Mouse (Mus musculus): ENCODE measurements around the gene Hoxd12. TPM values are rescaled to one million over a fixed set of nuclear protein-coding genes. Genes with fewer than 3 reads are reported as not detected.

Gene Hoxd12
- polyA plus RNA-seq, 2 experiments from 2014 or later: not detected

DNA sequence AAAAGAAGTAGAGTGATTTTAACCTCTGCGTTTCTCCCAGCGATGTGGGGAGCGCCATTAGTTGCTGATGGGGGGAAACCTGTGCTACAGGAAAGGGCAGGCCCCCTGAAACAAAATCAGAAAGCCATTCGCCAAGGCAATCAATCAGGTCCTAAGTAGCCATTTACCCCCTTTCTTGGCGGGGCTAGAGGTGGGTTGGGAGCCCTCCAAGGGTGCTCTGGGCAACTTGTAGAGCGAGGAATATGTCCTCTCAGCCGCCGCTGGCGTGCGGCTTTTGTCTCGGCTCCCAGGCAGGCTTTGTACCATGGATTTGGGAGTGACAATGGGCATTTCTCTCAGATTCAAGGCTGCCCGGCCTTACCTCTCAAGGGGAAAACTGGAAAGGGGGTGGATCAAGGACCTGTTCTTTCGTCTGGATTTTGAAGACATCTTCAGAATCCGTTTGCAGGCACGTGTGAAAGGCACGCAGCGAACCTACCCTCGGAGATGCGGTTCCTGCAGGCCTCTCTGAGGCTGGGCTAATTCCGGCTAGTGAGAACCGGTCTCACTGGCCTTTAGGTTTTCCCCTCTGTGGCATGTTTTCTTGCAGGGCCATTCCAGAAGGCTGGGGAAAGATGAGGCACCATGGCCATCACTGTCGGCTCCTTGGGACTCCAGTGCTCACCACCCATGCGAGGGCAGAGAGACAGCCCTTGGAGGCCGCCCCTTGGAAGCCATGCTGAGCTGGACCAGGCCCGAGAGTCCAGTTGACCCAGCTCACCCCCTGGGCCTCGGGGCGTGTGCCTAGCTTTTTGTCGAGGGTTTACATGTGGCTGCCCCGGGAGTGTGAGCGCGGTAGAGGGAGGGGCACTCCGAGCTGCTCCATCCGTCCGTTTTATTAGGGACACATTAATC lies 21.9 kb downstream of the Hoxd12 start:
- no peak for ATAC-seq

- ATAC-seq: peak; percentile 28
These were observed 22.8 kb downstream of the Hoxd12 start, which contains the start of gene Hoxd9 for GRCm38 (mm10) chr2:74697567-74698121. Hoxd9 (plus strand) TSS chr2:74697727.

DNA sequence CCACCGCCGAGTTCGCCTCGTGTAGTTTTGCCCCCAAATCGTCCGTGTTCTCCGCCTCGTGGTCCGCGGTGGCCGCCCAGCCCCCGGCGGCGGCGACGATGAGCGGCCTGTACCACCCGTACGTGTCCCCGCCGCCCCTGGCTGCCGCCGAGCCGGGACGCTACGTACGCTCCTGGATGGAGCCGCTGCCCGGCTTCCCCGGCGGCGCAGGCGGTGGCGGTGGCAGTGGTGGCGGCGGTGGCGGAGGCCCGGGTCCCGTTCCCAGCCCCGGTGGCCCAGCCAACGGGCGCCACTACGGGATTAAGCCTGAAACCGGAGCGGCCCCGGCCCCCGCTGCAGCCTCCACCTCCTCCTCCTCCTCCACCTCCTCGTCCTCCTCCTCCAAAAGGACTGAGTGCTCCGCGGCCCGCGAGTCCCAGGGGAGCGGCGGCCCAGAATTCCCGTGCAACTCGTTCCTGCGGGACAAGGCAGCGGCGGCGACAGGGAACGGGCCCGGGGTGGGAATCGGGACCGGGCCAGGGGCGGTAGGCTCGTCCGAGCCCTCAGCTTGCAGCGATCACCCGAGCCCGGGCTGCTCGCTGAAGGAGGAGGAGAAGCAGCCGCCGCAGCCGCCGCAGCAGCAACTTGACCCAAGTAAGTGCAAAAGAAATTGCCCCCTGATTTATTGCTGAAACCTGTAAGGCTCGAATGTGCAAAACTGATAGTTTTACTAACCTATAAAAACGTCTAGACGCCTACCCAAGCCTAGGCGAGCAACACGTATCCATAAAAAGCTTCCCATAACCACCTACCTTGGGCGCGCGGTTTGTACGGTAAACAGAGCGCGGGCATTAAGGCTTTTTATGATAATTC lies 23.6 kb downstream of the Hoxd12 start:
- no peak for ATAC-seq

DNA sequence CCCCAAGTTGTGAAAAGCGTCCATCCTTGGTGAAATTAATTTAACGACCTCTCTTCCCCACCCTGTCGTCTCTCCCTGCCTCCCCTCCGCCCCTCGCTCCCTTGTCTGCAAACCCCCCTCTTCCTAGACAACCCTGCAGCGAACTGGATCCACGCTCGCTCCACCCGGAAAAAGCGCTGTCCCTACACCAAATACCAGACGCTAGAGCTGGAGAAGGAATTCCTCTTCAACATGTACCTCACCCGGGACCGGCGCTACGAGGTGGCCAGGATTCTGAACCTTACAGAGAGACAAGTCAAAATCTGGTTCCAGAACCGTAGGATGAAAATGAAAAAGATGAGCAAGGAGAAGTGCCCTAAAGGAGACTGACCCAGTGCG lies 24.2 kb downstream of the Hoxd12 start:
- ATAC-seq: no peak

GRCm38 (mm10) chr2:74699664-74700545 lies 25.1 kb downstream of the Hoxd12 start:
- no peak for ATAC-seq

DNA sequence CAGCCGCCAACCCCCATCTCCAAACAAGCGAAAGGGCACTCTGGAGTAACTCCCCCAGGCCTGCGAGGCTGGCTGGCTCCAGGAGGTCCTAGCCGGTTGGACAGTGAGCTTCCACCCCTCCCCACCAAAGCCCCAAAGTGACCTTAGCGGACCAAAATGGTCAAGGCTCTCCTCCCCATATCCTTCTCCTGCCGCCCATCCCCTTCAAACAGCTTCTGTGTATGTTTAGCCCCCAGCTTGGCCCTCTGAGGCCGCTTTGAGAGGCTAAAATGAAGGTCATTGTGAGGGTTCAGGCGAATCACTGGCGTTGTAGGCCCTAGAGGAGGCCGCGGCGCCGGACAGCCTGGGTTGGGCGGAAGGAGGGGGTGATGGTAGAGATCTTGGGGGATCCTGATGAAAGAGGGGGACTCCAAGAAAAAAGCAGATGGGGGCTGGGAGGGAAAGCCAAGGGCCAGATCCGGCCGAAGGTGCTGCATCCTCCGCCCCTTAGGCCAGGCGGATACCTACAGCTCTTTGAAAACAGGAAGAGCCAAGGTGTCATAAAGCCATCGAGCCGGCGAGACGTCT lies 25.8 kb downstream of the Hoxd12 start:
- ATAC-seq: no peak

DNA sequence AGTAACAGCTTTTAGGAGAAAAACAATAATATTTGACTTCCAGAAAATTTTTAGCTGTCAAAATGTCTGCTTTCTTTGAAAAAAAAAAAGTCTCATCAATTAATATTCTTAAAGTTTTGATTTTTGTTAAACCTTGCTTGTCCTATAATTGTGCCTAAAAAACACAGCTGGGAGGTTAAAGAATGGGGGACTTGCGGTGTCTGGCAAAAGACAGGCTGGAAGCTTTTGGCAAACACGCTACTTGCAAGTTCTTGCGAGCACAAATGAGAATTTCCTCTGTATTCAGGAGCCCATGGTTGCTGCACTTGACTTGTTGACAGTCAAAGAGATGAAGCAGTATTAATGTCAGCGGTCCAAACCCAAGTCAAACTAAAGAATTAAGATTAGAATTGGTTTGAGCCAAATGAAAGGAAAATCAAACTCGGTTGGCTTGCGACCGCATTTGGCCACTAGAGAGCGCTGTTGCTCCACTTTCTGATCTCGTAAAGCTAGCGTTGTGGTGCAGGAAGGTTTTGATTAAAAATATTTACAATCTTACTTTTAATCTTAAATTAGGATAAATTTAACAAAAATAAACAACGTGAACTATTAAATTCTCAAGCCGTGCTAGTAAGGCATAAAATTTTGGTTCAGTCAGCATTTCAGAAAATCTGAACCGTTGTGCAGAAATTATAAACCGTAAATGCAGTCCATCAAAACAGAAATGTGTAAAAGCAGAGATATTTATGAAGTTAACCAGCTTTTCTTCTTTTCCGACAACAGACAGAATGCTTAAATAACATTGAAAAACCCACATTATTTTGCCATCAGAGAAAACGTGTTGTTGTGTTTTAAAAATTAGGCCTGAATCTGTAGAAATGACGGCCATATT lies 27.4 kb downstream of the Hoxd12 start:
- ATAC-seq: no peak

GRCm38 (mm10) chr2:74702820-74703219 lies 28.0 kb downstream of the Hoxd12 start:
- ATAC-seq: no peak

DNA sequence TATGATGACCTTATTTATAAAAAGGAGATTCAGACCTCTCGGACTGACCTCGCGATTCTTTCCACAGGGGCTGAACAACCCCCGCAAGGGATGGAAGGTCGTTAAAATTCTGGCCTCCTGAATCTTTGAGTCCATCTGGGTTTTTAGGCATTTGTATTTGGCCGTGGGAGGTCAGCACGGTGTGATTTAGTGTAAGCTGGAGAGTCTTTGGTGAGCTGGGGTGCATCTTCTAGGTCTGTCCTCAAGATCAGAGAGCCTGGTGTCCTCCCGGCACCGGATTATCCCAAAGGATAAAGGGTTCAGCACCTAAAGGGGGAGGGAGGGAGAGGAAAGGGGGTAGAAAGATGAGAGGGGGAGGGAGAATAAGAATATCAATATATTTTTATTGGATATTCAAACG lies 28.5 kb downstream of the Hoxd12 start:
- no peak for ATAC-seq

DNA sequence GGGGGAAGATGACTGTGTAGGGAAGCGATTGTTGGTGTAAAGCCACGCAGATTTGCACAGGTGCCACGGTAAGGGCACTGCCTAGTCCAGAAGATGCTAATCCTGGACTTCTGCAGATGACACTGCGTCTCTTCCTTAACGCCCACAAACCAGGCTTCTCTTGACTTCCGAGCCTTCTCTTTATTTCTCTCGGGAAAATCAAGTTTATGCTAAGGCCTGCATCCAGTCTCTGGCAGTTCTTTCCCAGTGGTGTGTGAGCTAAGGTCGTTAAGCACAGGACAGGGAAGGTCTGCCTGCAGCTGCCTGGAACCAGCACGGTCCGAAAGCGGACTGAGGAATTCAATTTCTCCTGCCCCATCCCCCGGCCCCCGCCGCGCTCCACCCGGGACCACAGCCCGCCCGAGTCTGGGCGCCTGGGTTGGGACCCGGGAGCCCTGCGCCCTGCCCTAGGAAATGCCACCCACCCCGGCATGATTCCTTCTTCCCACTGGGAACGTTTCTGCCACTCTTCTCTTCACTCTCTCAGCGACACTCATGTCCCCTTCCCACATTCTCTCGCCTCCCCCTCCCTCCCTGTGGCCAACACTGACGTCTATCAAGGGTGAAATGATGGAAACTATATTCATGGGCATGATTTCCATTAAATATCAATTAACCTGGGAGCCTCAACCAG lies 29.0 kb downstream of the Hoxd12 start:
- no peak for ATAC-seq

- no peak for ATAC-seq
These were observed 29.7 kb downstream of the Hoxd12 start, which contains the start of gene Hoxd8 for GRCm38 (mm10) chr2:74704393-74704998. Hoxd8 (plus strand) TSS chr2:74704615.

DNA sequence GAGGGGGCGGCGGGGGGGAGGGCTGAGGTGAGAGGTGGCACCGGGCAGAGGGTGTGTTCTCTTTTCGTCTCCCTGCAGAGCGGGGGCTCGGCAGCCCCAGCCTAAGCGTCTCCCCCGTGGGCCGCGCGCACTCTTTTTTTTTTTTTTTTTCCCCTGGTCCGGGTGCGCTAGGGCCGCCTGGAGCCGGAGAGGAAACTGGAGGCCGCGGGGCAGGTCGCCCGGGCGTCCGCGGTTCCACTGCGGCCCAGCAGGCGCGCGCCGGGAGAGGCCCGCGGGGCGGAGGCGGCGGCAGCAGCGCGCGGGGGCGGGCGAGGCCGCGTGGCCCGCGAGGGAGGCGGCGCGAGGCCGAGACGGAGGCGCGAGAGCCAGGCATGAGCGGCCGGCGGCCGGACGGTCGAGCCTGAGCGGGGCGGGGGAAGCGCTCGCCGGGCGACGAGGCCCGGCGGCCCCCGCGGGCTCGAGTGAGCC lies 30.2 kb downstream of the Hoxd12 start:
- peak; percentile 13 for ATAC-seq

- ATAC-seq: peak; percentile 13
These were observed 30.8 kb downstream of the Hoxd12 start for GRCm38 (mm10) chr2:74705467-74706089.

- ATAC-seq: no peak
These were observed 31.7 kb downstream of the Hoxd12 start for GRCm38 (mm10) chr2:74706393-74706960.

GRCm38 (mm10) chr2:74707599-74707998 lies 32.8 kb downstream of the Hoxd12 start:
- ATAC-seq: no peak

DNA sequence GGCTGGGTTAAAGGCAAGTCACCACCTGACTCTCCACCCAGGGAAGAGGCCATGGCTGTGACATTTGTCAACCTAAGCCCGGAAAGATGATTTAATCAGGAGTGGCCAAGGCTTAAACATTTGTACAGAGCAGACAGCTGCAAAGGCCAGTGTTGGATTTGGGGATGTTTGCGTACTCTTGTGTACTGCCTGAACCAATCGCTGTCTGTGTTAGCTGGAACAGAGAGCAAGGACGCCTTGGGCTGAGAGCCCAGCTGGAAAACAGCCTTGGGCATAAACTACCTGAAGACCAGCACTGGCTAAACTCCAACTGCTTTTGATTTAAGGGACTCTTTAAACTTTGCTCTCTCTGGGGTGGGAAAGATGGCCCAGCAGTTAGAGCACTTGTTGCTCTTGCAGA lies 33.9 kb downstream of the Hoxd12 start:
- no peak for ATAC-seq

DNA sequence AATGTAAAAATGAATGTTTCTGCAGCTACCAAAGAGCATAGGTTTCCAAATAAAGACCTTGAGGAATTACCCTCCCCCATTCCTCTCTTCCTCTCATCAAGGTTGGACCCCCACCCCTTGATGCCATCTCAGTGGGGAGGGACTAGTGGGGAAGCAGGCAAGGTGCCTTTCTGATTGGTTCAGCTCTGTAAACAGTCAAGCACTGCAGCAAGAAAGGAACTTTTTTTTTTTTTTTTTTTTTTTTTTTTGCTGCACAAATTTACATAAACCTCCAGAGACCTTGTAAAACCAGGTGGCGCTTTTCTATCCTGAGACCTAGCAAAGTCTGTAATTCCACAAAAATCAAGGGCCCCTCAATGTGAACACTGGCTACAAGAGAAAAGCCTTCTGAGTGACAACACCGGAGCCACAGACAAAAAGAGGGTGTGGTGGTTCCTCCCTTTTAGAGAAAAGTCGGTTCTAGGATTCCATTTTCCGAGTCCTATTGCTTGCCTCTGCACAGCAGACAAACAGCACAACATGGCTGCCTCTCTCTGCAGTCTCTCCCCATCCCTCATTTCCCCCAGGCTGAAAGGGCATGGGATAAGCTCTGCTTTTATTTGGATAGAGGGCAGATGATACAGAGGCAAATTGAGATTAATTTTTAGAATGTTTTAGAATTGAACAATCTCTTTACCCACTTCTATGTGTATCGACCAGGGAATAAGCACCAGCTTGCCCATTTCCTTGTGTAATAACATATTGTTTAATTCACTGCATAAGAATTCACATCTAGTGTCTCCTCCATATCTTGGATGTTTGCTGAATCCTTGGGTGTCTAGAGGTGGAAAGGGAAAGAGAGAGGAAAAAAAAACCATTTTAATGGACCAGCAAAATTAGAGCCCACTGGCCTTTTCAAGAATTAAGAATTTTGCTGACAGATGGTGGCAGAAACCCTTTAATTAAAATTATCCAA lies 34.9 kb downstream of the Hoxd12 start:
- ATAC-seq: no peak

Data from activated CD4-positive, CD25-positive, alpha-beta regulatory T cell, adult 4 months (primary cell).